Mouse (Mus musculus): ENCODE measurements around the gene Gpr179.
"Not testable (repeated sequence)": the region's sequence is repeated elsewhere in the genome, so short reads cannot be mapped to it uniquely, and the experiment has no call there.

- TF ChIP-seq GATA1, TAL1 (IDR thresholded peaks at IDR 0.05; ENCODE audit: low read length): not testable (repeated sequence)
Observed at GRCm38 (mm10) chr11:97357663-97358062, 5.8 kb upstream of the Gpr179 start.
